Mouse (Mus musculus) intestine, embryonic 16.5 days (tissue): ENCODE results near the gene Pdik1l. TPM values are rescaled to one million over a fixed set of nuclear protein-coding genes. Genes with fewer than 3 reads are reported as not detected.
"Not testable (repeated sequence)": the region's sequence is repeated elsewhere in the genome, so short reads cannot be mapped to it uniquely, and the experiment has no call there.

Experiments
- ATAC-seq: fragments of 200-750 bp; cut with Nextera tagmentation; 2 replicates; pipeline ENCODE4 v1.8.0; 2017; ENCODE audit warnings: moderate TSS enrichment, moderate library complexity
- H3K27ac ChIP-seq: fragments of 300-500 bp; sonication (generic); 2 replicates; pipeline ENCODE4 v1.5.1; 2014; ENCODE audit warnings: mild to moderate bottlenecking, low read length
- H3K27me3 ChIP-seq: fragments of 300-500 bp; sonication (generic); replicated peaks from 2 replicates; pipeline ENCODE4 v1.6.1; 2014; ENCODE audit warnings: low read length, control low read depth, mixed read lengths; ENCODE audit not compliant: control insufficient read depth, insufficient read depth
- H3K36me3 ChIP-seq: fragments of 300-500 bp; sonication (generic); 2 replicates; pipeline ENCODE4 v1.6.1; 2014; ENCODE audit warnings: low read length, control low read depth; ENCODE audit not compliant: control insufficient read depth, insufficient read depth
- H3K4me1 ChIP-seq: fragments of 300-500 bp; sonication (generic); 2 replicates; pipeline ENCODE4 v1.6.1; 2014; ENCODE audit warnings: low read length, control low read depth, mixed read lengths; ENCODE audit not compliant: control insufficient read depth, insufficient read depth
- H3K4me2 ChIP-seq: fragments of 300-500 bp; sonication (generic); 2 replicates; pipeline ENCODE4 v1.6.1; 2014; ENCODE audit warnings: low read depth, low read length, control low read depth
- H3K4me3 ChIP-seq: fragments of 300-500 bp; sonication (generic); 2 replicates; pipeline ENCODE4 v1.5.1; 2014; ENCODE audit warnings: mild to moderate bottlenecking, low read length
- H3K9ac ChIP-seq: fragments of 300-500 bp; sonication (generic); 2 replicates; pipeline ENCODE4 v1.6.1; 2014; ENCODE audit warnings: low read depth, low read length
- H3K9me3 ChIP-seq: fragments of 300-500 bp; sonication (generic); 2 replicates; pipeline ENCODE4 v1.6.1; 2016; ENCODE audit warnings: low read length, control low read depth; ENCODE audit not compliant: control insufficient read depth
- WGBS: fragments of 180-500 bp; shearing (Covaris S2); extraction: QIAGEN DNeasy Blood & Tissue Kit; methylation state at CpG from one replicate; pipeline ENCODE4 v1.1.7; 2014; 5-methylcytosine and 5-hydroxymethylcytosine counted together
- polyA plus RNA-seq: library from polyadenylated mRNA; unstranded; fragments of >200 nt; fragmentation: Nextera tagmentation; extraction: Ambion mirVana; gene quantifications from 2 replicates; pipeline ENCODE4 v1.2.1, GENCODE M21; 2015

Pdik1l gene
- polyA plus RNA-seq, 1 experiment from 2014 or later, result 16.5 TPM

- Histone ChIP-seq H3K4me1 (peaks cover 11% of the 10 kb centered on the region), H3K9me3 (no peaks in the 10 kb centered on the region), H3K27me3 (no peaks in the 10 kb centered on the region), H3K36me3 (no peaks in the 10 kb centered on the region), H3K4me2 (peak overlapping the region; percentile 33), H3K9ac (peak overlapping the region; percentile 33; the same call in 1 of the 2 replicates), H3K4me3 (no peak overlapping the region), H3K27ac (peak overlapping the region; percentile 52)
- ATAC-seq, result peak; percentile 89
- WGBS, result 6% methylated on average over 12 of the region's 12 CpGs
Measured at GRCm38 (mm10) chr4:134307367-134308072, 19.8 kb upstream of the Pdik1l start.

- peak; percentile 71 for ATAC-seq
- Histone ChIP-seq H3K4me2 (peak overlapping the region; percentile 33), H3K9me3 (no peaks in the 10 kb centered on the region), H3K9ac (no peak overlapping the region), H3K4me1 (peaks cover 11% of the 10 kb centered on the region), H3K27ac (peak overlapping the region; percentile 52), H3K27me3 (no peaks in the 10 kb centered on the region), H3K4me3 (no peak overlapping the region), H3K36me3 (no peaks in the 10 kb centered on the region)
- 42% methylated on average over 2 of the region's 2 CpGs for WGBS
Measured at GRCm38 (mm10) chr4:134306963-134307362, 19.3 kb upstream of the Pdik1l start.

GRCm38 (mm10) chr4:134302084-134302483 is 14.4 kb upstream of the Pdik1l start:
- no peak overlapping the region for H3K4me2 ChIP-seq
- peaks cover 5% of the 10 kb centered on the region for H3K4me1 ChIP-seq
- H3K9ac ChIP-seq, result no peak overlapping the region
- no peaks in the 10 kb centered on the region for H3K27me3 ChIP-seq
- H3K36me3 ChIP-seq, result no peaks in the 10 kb centered on the region
- WGBS, result 86% methylated on average over 5 of the region's 5 CpGs
- no peak for ATAC-seq
- H3K9me3 ChIP-seq, result no peaks in the 10 kb centered on the region
- H3K4me3 ChIP-seq, result no peak overlapping the region
- H3K27ac ChIP-seq, result no peak overlapping the region

- Histone ChIP-seq H3K9ac (0 out of 2 replicates have a peak overlapping the region, but pooled peaks have one; percentile 16), H3K27ac (no peak overlapping the region), H3K9me3 (no peaks in the 10 kb centered on the region), H3K4me3 (no peak overlapping the region), H3K4me1 (no peaks in the 10 kb centered on the region), H3K4me2 (no peak overlapping the region), H3K27me3 (no peaks in the 10 kb centered on the region), H3K36me3 (no peaks in the 10 kb centered on the region)
- 64% methylated on average over 9 of the region's 9 CpGs for WGBS
- ATAC-seq, result no peak
Measured at GRCm38 (mm10) chr4:134300316-134300715, 12.6 kb upstream of the Pdik1l start.

- H3K4me1 ChIP-seq, result no peaks in the 10 kb centered on the region
- WGBS, result 69% methylated on average over 4 of the region's 4 CpGs
- H3K9me3 ChIP-seq, result no peaks in the 10 kb centered on the region
- H3K9ac ChIP-seq, result no peak overlapping the region
- no peak overlapping the region for H3K4me2 ChIP-seq
- no peaks in the 10 kb centered on the region for H3K36me3 ChIP-seq
- no peak for ATAC-seq
- H3K4me3 ChIP-seq, result no peak overlapping the region
- no peaks in the 10 kb centered on the region for H3K27me3 ChIP-seq
- H3K27ac ChIP-seq, result no peak overlapping the region
Measured at GRCm38 (mm10) chr4:134299498-134299810, 11.8 kb upstream of the Pdik1l start.

- Histone ChIP-seq H3K27ac (no peak overlapping the region), H3K36me3 (no peaks in the 10 kb centered on the region), H3K9ac (no peak overlapping the region), H3K4me1 (no peaks in the 10 kb centered on the region), H3K4me2 (no peak overlapping the region), H3K27me3 (no peaks in the 10 kb centered on the region), H3K4me3 (no peak overlapping the region), H3K9me3 (no peaks in the 10 kb centered on the region)
- ATAC-seq, result no peak
- 70% methylated on average over 19 of the region's 19 CpGs for WGBS
Measured at GRCm38 (mm10) chr4:134298626-134299497, 11.2 kb upstream of the Pdik1l start.

- no peaks in the 10 kb centered on the region for H3K36me3 ChIP-seq
- no peak overlapping the region for H3K4me2 ChIP-seq
- no peak overlapping the region for H3K9ac ChIP-seq
- no peaks in the 10 kb centered on the region for H3K27me3 ChIP-seq
- no peak for ATAC-seq
- no peak overlapping the region for H3K4me3 ChIP-seq
- H3K9me3 ChIP-seq, result no peaks in the 10 kb centered on the region
- no peak overlapping the region for H3K27ac ChIP-seq
- no peaks in the 10 kb centered on the region for H3K4me1 ChIP-seq
- 81% methylated on average over 8 of the region's 8 CpGs for WGBS
Measured at GRCm38 (mm10) chr4:134297369-134297768, 9.7 kb upstream of the Pdik1l start.

GRCm38 (mm10) chr4:134296523-134296922 is 8.8 kb upstream of the Pdik1l start:
- Histone ChIP-seq H3K36me3 (no peaks in the 10 kb centered on the region), H3K27me3 (no peaks in the 10 kb centered on the region), H3K4me3 (no peak overlapping the region), H3K9ac (no peak overlapping the region), H3K4me1 (no peaks in the 10 kb centered on the region), H3K9me3 (no peaks in the 10 kb centered on the region), H3K27ac (no peak overlapping the region), H3K4me2 (no peak overlapping the region)
- no peak for ATAC-seq
- 92% methylated on average over 4 of the region's 4 CpGs for WGBS

GRCm38 (mm10) chr4:134296096-134296495 is 8.4 kb upstream of the Pdik1l start:
- H3K4me3 ChIP-seq, H3K36me3 ChIP-seq, H3K4me1 ChIP-seq, H3K27me3 ChIP-seq, H3K4me2 ChIP-seq, H3K9ac ChIP-seq, H3K27ac ChIP-seq, H3K9me3 ChIP-seq, ATAC-seq: not testable (repeated sequence)
- 90% methylated on average over 4 of the region's 4 CpGs for WGBS
